Mouse (Mus musculus): ENCODE data around the gene Slc24a4. TPM values are rescaled to one million over a fixed set of nuclear protein-coding genes. Genes with fewer than 3 reads are reported as not detected.

Slc24a4 gene
- polyA plus RNA-seq, 1 experiment from 2014 or later = 0.62 TPM

GRCm38 (mm10) chr12:102287904-102288602 is 159.5 kb downstream of the Slc24a4 start:
- Histone ChIP-seq H3K9ac (ENCODE audit: low read length) (no peak overlapping the region), H3K27me3 (replicated peaks; ENCODE audit: control insufficient read depth, insufficient read depth, low read length) (no peaks in the 10 kb centered on the region), H3K27ac (ENCODE audit: low read depth) (peak overlapping the region; percentile 12; the same call in 1 of the 2 replicates), H3K4me2 (ENCODE audit: low read length) (no peak overlapping the region), H3K4me3 (ENCODE audit: low read depth, low read length) (no peak overlapping the region), H3K4me1 (replicated peaks; ENCODE audit: control insufficient read depth, insufficient read depth, low read length) (peaks cover 67% of the 10 kb centered on the region), H3K9me3 (ENCODE audit: control insufficient read depth, low read length) (no peaks in the 10 kb centered on the region), H3K36me3 (ENCODE audit: control insufficient read depth, insufficient read depth, low read length) (peaks cover 6% of the 10 kb centered on the region; the same call in 1 of the 2 replicates)
- DNase-seq (ENCODE audit: low spot score) (no peak), ATAC-seq (replicated peaks; ENCODE audit: low FRiP score, low TSS enrichment, low read depth) (no peak)
- 49% methylated on average over 6 of the region's 6 CpGs for WGBS

GRCm38 (mm10) chr12:102288846-102289245 is 160.3 kb downstream of the Slc24a4 start:
- peaks cover 67% of the 10 kb centered on the region for H3K4me1 ChIP-seq (replicated peaks; ENCODE audit: control insufficient read depth, insufficient read depth, low read length)
- H3K27ac ChIP-seq (ENCODE audit: low read depth) = 0 out of 2 replicates have a peak overlapping the region, but pooled peaks have one; percentile 5
- DNase-seq (ENCODE audit: low spot score) = no peak
- no peak overlapping the region for H3K4me2 ChIP-seq (ENCODE audit: low read length)
- H3K9me3 ChIP-seq (ENCODE audit: control insufficient read depth, low read length) = no peaks in the 10 kb centered on the region
- H3K36me3 ChIP-seq (ENCODE audit: control insufficient read depth, insufficient read depth, low read length) = peaks cover 6% of the 10 kb centered on the region; the same call in 1 of the 2 replicates
- WGBS = 29% methylated on average over 2 of the region's 2 CpGs
- H3K27me3 ChIP-seq (replicated peaks; ENCODE audit: control insufficient read depth, insufficient read depth, low read length) = no peaks in the 10 kb centered on the region
- H3K9ac ChIP-seq (ENCODE audit: low read length) = no peak overlapping the region
- H3K4me3 ChIP-seq (ENCODE audit: low read depth, low read length) = no peak overlapping the region
- ATAC-seq (replicated peaks; ENCODE audit: low FRiP score, low TSS enrichment, low read depth) = no peak

GRCm38 (mm10) chr12:102289568-102289967 is 161.0 kb downstream of the Slc24a4 start:
- Histone ChIP-seq H3K9me3 (ENCODE audit: control insufficient read depth, low read length) (no peaks in the 10 kb centered on the region), H3K4me1 (replicated peaks; ENCODE audit: control insufficient read depth, insufficient read depth, low read length) (peaks cover 61% of the 10 kb centered on the region)
- 88% methylated on average over 1 of the region's 1 CpGs for WGBS

GRCm38 (mm10) chr12:102290662-102291061 is 162.1 kb downstream of the Slc24a4 start:
- Histone ChIP-seq H3K27me3 (replicated peaks; ENCODE audit: control insufficient read depth, insufficient read depth, low read length) (no peaks in the 10 kb centered on the region), H3K9me3 (ENCODE audit: control insufficient read depth, low read length) (no peaks in the 10 kb centered on the region), H3K4me1 (replicated peaks; ENCODE audit: control insufficient read depth, insufficient read depth, low read length) (peaks cover 51% of the 10 kb centered on the region), H3K4me2 (ENCODE audit: low read length) (no peak overlapping the region), H3K4me3 (ENCODE audit: low read depth, low read length) (no peak overlapping the region), H3K27ac (ENCODE audit: low read depth) (no peak overlapping the region), H3K9ac (ENCODE audit: low read length) (no peak overlapping the region), H3K36me3 (ENCODE audit: control insufficient read depth, insufficient read depth, low read length) (peaks cover 6% of the 10 kb centered on the region; the same call in 1 of the 2 replicates)
- WGBS = 91% methylated on average over 2 of the region's 2 CpGs
- DNase-seq (ENCODE audit: low spot score) (no peak), ATAC-seq (replicated peaks; ENCODE audit: low FRiP score, low TSS enrichment, low read depth) (no peak)

More at GRCm38 (mm10) chr12:102289568-102289967, 161.0 kb downstream of the Slc24a4 start:
- H3K27ac ChIP-seq (ENCODE audit: low read depth) = no peak overlapping the region
- H3K36me3 ChIP-seq (ENCODE audit: control insufficient read depth, insufficient read depth, low read length) = peaks cover 6% of the 10 kb centered on the region; the same call in 1 of the 2 replicates
- no peaks in the 10 kb centered on the region for H3K27me3 ChIP-seq (replicated peaks; ENCODE audit: control insufficient read depth, insufficient read depth, low read length)
- H3K4me3 ChIP-seq (ENCODE audit: low read depth, low read length) = no peak overlapping the region
- DNase-seq (ENCODE audit: low spot score) = no peak
- no peak overlapping the region for H3K9ac ChIP-seq (ENCODE audit: low read length)
- H3K4me2 ChIP-seq (ENCODE audit: low read length) = no peak overlapping the region
- no peak for ATAC-seq (replicated peaks; ENCODE audit: low FRiP score, low TSS enrichment, low read depth)

- Histone ChIP-seq H3K9ac (ENCODE audit: low read length) (no peak overlapping the region), H3K27ac (ENCODE audit: low read depth) (peak overlapping the region; percentile 66), H3K27me3 (replicated peaks; ENCODE audit: control insufficient read depth, insufficient read depth, low read length) (no peaks in the 10 kb centered on the region), H3K9me3 (ENCODE audit: control insufficient read depth, low read length) (no peaks in the 10 kb centered on the region), H3K36me3 (ENCODE audit: control insufficient read depth, insufficient read depth, low read length) (peaks cover 6% of the 10 kb centered on the region; the same call in 1 of the 2 replicates), H3K4me3 (ENCODE audit: low read depth, low read length) (no peak overlapping the region), H3K4me1 (replicated peaks; ENCODE audit: control insufficient read depth, insufficient read depth, low read length) (peaks cover 45% of the 10 kb centered on the region), H3K4me2 (ENCODE audit: low read length) (no peak overlapping the region)
- ATAC-seq (replicated peaks; ENCODE audit: low FRiP score, low TSS enrichment, low read depth) (no peak), DNase-seq (ENCODE audit: low spot score) (no peak)
- 17% methylated on average over 6 of the region's 6 CpGs for WGBS
Observed at GRCm38 (mm10) chr12:102291686-102292085, 163.2 kb downstream of the Slc24a4 start.

GRCm38 (mm10) chr12:102292501-102293215 is 164.1 kb downstream of the Slc24a4 start:
- WGBS = 79% methylated on average over 7 of the region's 7 CpGs

GRCm38 (mm10) chr12:102294634-102295033 is 166.1 kb downstream of the Slc24a4 start:
- Histone ChIP-seq H3K4me2 (ENCODE audit: low read length) (no peak overlapping the region), H3K36me3 (ENCODE audit: control insufficient read depth, insufficient read depth, low read length) (peaks cover 4% of the 10 kb centered on the region; the same call in 1 of the 2 replicates), H3K9me3 (ENCODE audit: control insufficient read depth, low read length) (no peaks in the 10 kb centered on the region), H3K27ac (ENCODE audit: low read depth) (no peak overlapping the region), H3K9ac (ENCODE audit: low read length) (no peak overlapping the region), H3K27me3 (replicated peaks; ENCODE audit: control insufficient read depth, insufficient read depth, low read length) (no peaks in the 10 kb centered on the region), H3K4me1 (replicated peaks; ENCODE audit: control insufficient read depth, insufficient read depth, low read length) (peaks cover 16% of the 10 kb centered on the region), H3K4me3 (ENCODE audit: low read depth, low read length) (no peak overlapping the region)
- ATAC-seq (replicated peaks; ENCODE audit: low FRiP score, low TSS enrichment, low read depth) (no peak), DNase-seq (ENCODE audit: low spot score) (no peak)
- WGBS = 73% methylated on average over 5 of the region's 5 CpGs

More at GRCm38 (mm10) chr12:102292501-102293215, 164.1 kb downstream of the Slc24a4 start:
- Histone ChIP-seq H3K9ac (ENCODE audit: low read length) (no peak overlapping the region), H3K27me3 (replicated peaks; ENCODE audit: control insufficient read depth, insufficient read depth, low read length) (no peaks in the 10 kb centered on the region), H3K9me3 (ENCODE audit: control insufficient read depth, low read length) (no peaks in the 10 kb centered on the region), H3K4me3 (ENCODE audit: low read depth, low read length) (no peak overlapping the region), H3K4me2 (ENCODE audit: low read length) (no peak overlapping the region), H3K36me3 (ENCODE audit: control insufficient read depth, insufficient read depth, low read length) (peaks cover 6% of the 10 kb centered on the region; the same call in 1 of the 2 replicates), H3K27ac (ENCODE audit: low read depth) (peak overlapping the region; percentile 66; the same call in 1 of the 2 replicates), H3K4me1 (replicated peaks; ENCODE audit: control insufficient read depth, insufficient read depth, low read length) (peaks cover 36% of the 10 kb centered on the region)
- no peak for ATAC-seq (replicated peaks; ENCODE audit: low FRiP score, low TSS enrichment, low read depth)
- no peak for DNase-seq (ENCODE audit: low spot score)

GRCm38 (mm10) chr12:102295230-102295629 is 166.7 kb downstream of the Slc24a4 start:
- Histone ChIP-seq H3K9ac (ENCODE audit: low read length) (no peak overlapping the region), H3K9me3 (ENCODE audit: control insufficient read depth, low read length) (no peaks in the 10 kb centered on the region), H3K27ac (ENCODE audit: low read depth) (no peak overlapping the region), H3K36me3 (ENCODE audit: control insufficient read depth, insufficient read depth, low read length) (no peaks in the 10 kb centered on the region), H3K4me3 (ENCODE audit: low read depth, low read length) (no peak overlapping the region), H3K4me1 (replicated peaks; ENCODE audit: control insufficient read depth, insufficient read depth, low read length) (peaks cover 16% of the 10 kb centered on the region), H3K4me2 (ENCODE audit: low read length) (no peak overlapping the region), H3K27me3 (replicated peaks; ENCODE audit: control insufficient read depth, insufficient read depth, low read length) (no peaks in the 10 kb centered on the region)
- DNase-seq (ENCODE audit: low spot score) (no peak), ATAC-seq (replicated peaks; ENCODE audit: low FRiP score, low TSS enrichment, low read depth) (no peak)
- 67% methylated on average over 7 of the region's 7 CpGs for WGBS
